Mouse (Mus musculus) CH12.LX (cell line): ENCODE results near the gene Bsg. TPM values are rescaled to one million over a fixed set of nuclear protein-coding genes. Genes with fewer than 3 reads are reported as not detected.

Source experiments
- DNase-seq: peaks from one replicate; pipeline ENCODE4 v3.0.0-alpha.2; 2013; ENCODE audit errors: extremely low read depth
- H3K27ac ChIP-seq: 2 replicates; pipeline ENCODE4 v1.5.1; 2012; ENCODE audit warnings: low read depth, mild to moderate bottlenecking, control low read depth, moderate library complexity; ENCODE audit not compliant: insufficient read depth
- H3K27me3 ChIP-seq: replicated peaks from 2 replicates; pipeline ENCODE3; 2012; ENCODE audit warnings: inconsistent platforms
- H3K36me3 ChIP-seq, 2 experiments: replicated peaks in 1 of 2; 2 replicates each; pipeline versions ENCODE3 to v1.6.1; 2012; ENCODE audit warnings: inconsistent platforms in 1 of 2, low read length in 1 of 2, mild to moderate bottlenecking in 1 of 2, mixed read lengths in 1 of 2, moderate library complexity in 1 of 2; ENCODE audit not compliant: control insufficient read depth in 1 of 2, insufficient read depth in 1 of 2
- H3K4me1 ChIP-seq, 2 experiments: 2 replicates each; pipeline ENCODE4 v1.6.1; 2012; ENCODE audit warnings: inconsistent platforms in 1 of 2, moderate library complexity in 1 of 2; ENCODE audit not compliant: insufficient read depth in 2 of 2, control insufficient read depth in 1 of 2
- H3K4me2 ChIP-seq: 2 replicates; pipeline ENCODE4 v1.6.1; 2012; ENCODE audit warnings: low read depth, mild to moderate bottlenecking, control low read depth; ENCODE audit not compliant: poor library complexity, insufficient read depth, severe bottlenecking
- H3K4me3 ChIP-seq, 3 experiments: fragments of 150-350 bp in 1 of 3; sonication (generic) in 1 of 3; replicated peaks in 1 of 3; 2 replicates each; pipeline versions ENCODE3 to v1.5.1; 2011 to 2012; ENCODE audit warnings: low read depth in 2 of 3, low read length in 2 of 3, mild to moderate bottlenecking in 2 of 3, moderate library complexity in 2 of 3, control low read depth in 1 of 3, improper control_type of control experiment in 1 of 3, inconsistent platforms in 1 of 3, mixed read lengths in 1 of 3; ENCODE audit not compliant: poor library complexity in 1 of 3
- H3K79me2 ChIP-seq: replicated peaks from 2 replicates; pipeline ENCODE4 v1.6.1; 2012; ENCODE audit warnings: mild to moderate bottlenecking, moderate library complexity; ENCODE audit not compliant: control insufficient read depth, poor library complexity, insufficient read depth, severe bottlenecking; ENCODE audit errors: extremely low read depth
- H3K9ac ChIP-seq: 2 replicates; pipeline ENCODE4 v1.6.1; 2012; ENCODE audit warnings: low read depth, mild to moderate bottlenecking, control low read depth, moderate library complexity; ENCODE audit not compliant: insufficient read depth
- H3K9me3 ChIP-seq: replicated peaks from 2 replicates; pipeline ENCODE3; 2012; ENCODE audit warnings: low read length, inconsistent platforms, mixed read lengths
- CHD1 ChIP-seq: IDR thresholded peaks from 2 replicates; pipeline ENCODE4 v1.6.1; 2012; ENCODE audit warnings: low read depth, low read length, improper control_type of control experiment, inconsistent platforms
- EP300 ChIP-seq: IDR thresholded peaks from 2 replicates; pipeline ENCODE4 v1.6.1; 2011; ENCODE audit warnings: low read length, improper control_type of control experiment
- IRF4 ChIP-seq: IDR thresholded peaks from 2 replicates; pipeline ENCODE4 v1.6.1; 2014; ENCODE audit warnings: low read depth, mild to moderate bottlenecking, inconsistent platforms, low read length, improper control_type of control experiment
- KAT2A ChIP-seq: IDR thresholded peaks from 2 replicates; pipeline ENCODE4 v1.6.1; 2012; ENCODE audit warnings: low read length, improper control_type of control experiment, inconsistent platforms; ENCODE audit not compliant: insufficient replicate concordance
- MAFK ChIP-seq: IDR thresholded peaks from 2 replicates; pipeline ENCODE4 v1.6.1; 2011; ENCODE audit warnings: low read length, improper control_type of control experiment; ENCODE audit not compliant: insufficient replicate concordance
- MAZ ChIP-seq: IDR thresholded peaks from 2 replicates; pipeline ENCODE4 v1.6.1; 2012; ENCODE audit warnings: low read depth, mild to moderate bottlenecking, inconsistent platforms, low read length, improper control_type of control experiment, moderate library complexity
- MEF2A ChIP-seq: IDR thresholded peaks from 2 replicates; pipeline ENCODE4 v1.6.1; 2014; ENCODE audit warnings: low read depth, mild to moderate bottlenecking, inconsistent platforms, low read length, improper control_type of control experiment, borderline replicate concordance
- MXI1 ChIP-seq: IDR thresholded peaks from 2 replicates; pipeline ENCODE4 v1.6.1; 2011; ENCODE audit warnings: mild to moderate bottlenecking, low read depth, low read length, improper control_type of control experiment
- MYC ChIP-seq: IDR thresholded peaks from 2 replicates; pipeline ENCODE4 v1.6.1; 2011; ENCODE audit warnings: low read depth, mild to moderate bottlenecking, improper control_type of control experiment, low read length
- NRF1 ChIP-seq: IDR thresholded peaks from 2 replicates; pipeline ENCODE4 v1.6.1; 2014; ENCODE audit warnings: low read depth, mild to moderate bottlenecking, inconsistent platforms, low read length, improper control_type of control experiment, moderate library complexity
- PAX5 ChIP-seq: IDR thresholded peaks from 2 replicates; pipeline ENCODE4 v1.6.1; 2012; ENCODE audit warnings: low read length, inconsistent platforms, mixed read lengths
- POLR2A ChIP-seq: IDR thresholded peaks from 2 replicates; pipeline ENCODE4 v1.6.1; 2011; ENCODE audit warnings: low read depth, mild to moderate bottlenecking, improper control_type of control experiment, low read length
- RAD21 ChIP-seq: IDR thresholded peaks from 2 replicates; pipeline ENCODE4 v1.6.1; 2011; ENCODE audit warnings: low read depth, mild to moderate bottlenecking, low read length, improper control_type of control experiment, moderate library complexity
- RCOR1 ChIP-seq: conservative IDR thresholded peaks from 2 replicates; pipeline ENCODE4 v1.6.1; 2012; ENCODE audit warnings: low read depth, mild to moderate bottlenecking, inconsistent platforms, low read length, improper control_type of control experiment
- SIN3A ChIP-seq: IDR thresholded peaks from 2 replicates; pipeline ENCODE4 v1.6.1; 2012; ENCODE audit warnings: low read length, improper control_type of control experiment, inconsistent platforms
- ZKSCAN1 ChIP-seq: IDR thresholded peaks from 2 replicates; pipeline ENCODE4 v1.6.1; 2012; ENCODE audit warnings: low read depth, inconsistent platforms, low read length, improper control_type of control experiment, borderline replicate concordance
- ZMIZ1 ChIP-seq: IDR thresholded peaks from 2 replicates; pipeline ENCODE4 v1.6.1; 2012; ENCODE audit warnings: low read depth, mild to moderate bottlenecking, inconsistent platforms, low read length, improper control_type of control experiment
- dilution Hi-C: fragments of 300-500 bp; cut with MboI; formaldehyde crosslinking; loops from 2 replicates; pipeline ENCODE4 v1.14.3; 2020; ENCODE audit warnings: low sequenced_read_pairs; ENCODE audit not compliant: extremely low pct_unique_long_range_greater_than_20kb, extremely low pct_ligation_motif_present
- in situ Hi-C: fragments of 300-500 bp; cut with MboI; formaldehyde crosslinking; loops from 3 replicates; pipeline ENCODE4 v1.14.3; 2019; ENCODE audit warnings: low sequenced_read_pairs, low pct_ligation_motif_present, low pct_unique_long_range_greater_than_20kb, mixed read lengths
- polyA plus RNA-seq: library from polyadenylated mRNA; unstranded; fragments of >175 nt; gene quantifications from 2 replicates; pipeline ENCODE4 v1.2.1, GENCODE M21; 2012; ENCODE audit warnings: low read depth; ENCODE audit not compliant: insufficient read length
- total RNA-seq, 2 experiments: library from RNA; depleted of rRNA; stranded (reverse); fragments of 300-350 nt in 1 of 2; fragments of >200 nt in 1 of 2; gene quantifications; 2 replicates each; pipeline ENCODE4 v1.2.3; 2012 to 2014

Gene Bsg
- total and polyA plus RNA-seq, 3 experiments = 360 to 710 (median 421) TPM

DNA sequence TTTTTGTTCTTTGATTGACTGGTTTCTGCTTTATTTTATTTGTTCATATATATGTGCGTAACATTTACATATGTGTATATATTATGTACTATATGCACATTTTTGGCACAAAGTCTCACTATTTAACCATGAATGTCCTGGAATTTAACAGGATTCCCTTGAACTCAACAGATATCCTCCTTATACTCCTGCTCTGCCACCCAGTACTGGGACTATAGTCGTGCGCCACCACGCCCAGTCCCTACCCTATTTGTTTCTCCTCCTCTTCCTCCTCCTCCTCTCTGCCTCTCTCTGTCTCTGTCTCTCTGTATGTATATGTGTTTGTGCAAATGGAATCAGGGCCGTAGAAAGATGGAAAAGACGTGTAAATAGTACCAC lies 42.5 kb downstream of the Bsg start:
- no peak for DNase-seq
- in situ Hi-C loops = no loop called here

DNA sequence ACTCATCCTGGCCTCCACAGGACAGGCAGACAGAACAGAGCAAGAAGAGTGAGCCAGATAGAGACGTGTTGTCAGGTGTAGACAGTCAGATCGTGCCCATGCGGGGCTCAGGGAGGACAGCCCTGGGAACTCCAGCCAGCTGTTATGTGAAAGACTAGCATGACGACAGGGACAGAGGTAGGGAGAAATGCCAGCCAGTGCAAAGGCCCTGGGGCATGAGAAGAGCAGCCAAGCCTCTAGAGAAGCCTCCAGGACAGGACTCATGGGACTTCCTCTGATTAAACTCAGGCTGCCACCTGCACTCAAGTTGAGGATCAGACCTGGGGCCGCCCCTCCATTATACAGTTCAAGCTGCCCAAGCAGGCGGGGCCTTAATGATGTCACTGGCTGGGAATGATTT lies 44.2 kb downstream of the Bsg start:
- H3K9me3 ChIP-seq = no peaks in the 10 kb centered on the region
- peaks cover 8 to 34% of the 10 kb centered on the region in 2 experiments for H3K4me1 ChIP-seq
- dilution Hi-C loops (no loop called here), in situ Hi-C loops (no loop called here)
- peaks cover 8% of the 10 kb centered on the region for H3K79me2 ChIP-seq
- H3K36me3 ChIP-seq = peaks cover 11 to 18% of the 10 kb centered on the region in 2 experiments
- no peak for TF ChIP-seq MAZ
- TF ChIP-seq MAFK = no peak
- TF ChIP-seq PAX5 = no peak
- no peak overlapping the region for H3K4me2 ChIP-seq
- no peaks in the 10 kb centered on the region for H3K27me3 ChIP-seq
- no peak overlapping the region for H3K9ac ChIP-seq
- H3K4me3 ChIP-seq = no peak overlapping the region
- no peak for DNase-seq
- H3K27ac ChIP-seq = no peak overlapping the region

More for the DNA sequence above, 42.5 kb downstream of the Bsg start:
- no peaks in the 10 kb centered on the region for H3K27me3 ChIP-seq
- H3K36me3 ChIP-seq = peaks cover 26 to 34% of the 10 kb centered on the region in 2 experiments
- peaks cover 8 to 34% of the 10 kb centered on the region in 2 experiments for H3K4me1 ChIP-seq
- TF ChIP-seq CHD1 (no peak), IRF4 (0 out of 2 replicates have a peak, but pooled peaks have one; percentile 3), ZMIZ1 (no peak)
- no peak overlapping the region for H3K27ac ChIP-seq
- H3K9me3 ChIP-seq = no peaks in the 10 kb centered on the region
- dilution Hi-C loops = no loop called here
- H3K4me3 ChIP-seq = peak overlapping the region in 2 of 3 experiments; percentile 17 to 69
- peaks cover 8% of the 10 kb centered on the region for H3K79me2 ChIP-seq
- H3K4me2 ChIP-seq = peak overlapping the region; percentile 26; the same call in 1 of the 2 replicates
- no peak overlapping the region for H3K9ac ChIP-seq

DNA sequence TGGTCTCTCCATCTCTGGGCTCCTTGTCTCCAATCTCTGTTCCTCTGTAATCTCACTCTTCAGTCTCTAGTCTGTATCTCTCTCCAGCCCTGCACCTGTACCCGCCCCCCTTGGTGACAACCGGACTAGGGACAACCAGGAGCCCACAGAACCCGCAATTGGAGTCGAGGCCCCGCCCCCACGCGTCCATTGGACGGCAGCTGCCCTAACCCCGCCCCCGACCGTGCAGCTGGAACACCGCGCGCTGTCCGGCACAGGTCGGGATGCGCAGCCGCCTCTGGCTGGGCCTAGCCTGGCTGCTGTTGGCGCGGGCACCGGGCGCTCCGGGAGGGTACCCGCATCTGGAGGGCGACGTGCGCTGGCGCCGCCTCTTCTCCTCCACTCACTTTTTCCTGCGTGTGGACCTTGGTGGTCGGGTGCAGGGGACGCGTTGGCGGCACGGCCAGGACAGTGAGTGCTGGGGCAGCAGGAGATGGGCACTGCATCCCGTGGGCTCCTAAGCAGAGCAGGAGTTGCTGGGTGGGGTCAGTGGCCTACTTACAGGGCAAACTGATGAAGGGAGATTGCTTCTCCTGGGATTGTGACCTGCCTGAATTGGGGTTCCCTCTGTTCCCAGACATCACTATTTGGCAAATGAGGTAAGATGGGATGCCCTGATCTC lies 50.7 kb downstream of the Bsg start, which contains the start of gene Fgf22:
TSS of gene Fgf22 (plus strand) at position 221 of the 661 bp plus-strand sequence.
- in situ Hi-C loops = no loop called here
- Histone ChIP-seq H3K4me2 (no peak within 1 kb of the TSS), H3K27ac (no peak within 1 kb of the TSS)
- no peak for DNase-seq
- dilution Hi-C loops = no loop called here
- TF ChIP-seq MYC = no peak
- TF ChIP-seq MEF2A = no peak
- TF ChIP-seq EP300 = no peak
- no peak for TF ChIP-seq KAT2A
- TF ChIP-seq SIN3A = no peak
- no peak for TF ChIP-seq RAD21
- no peak for TF ChIP-seq POLR2A
- no peak for TF ChIP-seq IRF4
- no peak for TF ChIP-seq CHD1
- no peak for TF ChIP-seq RCOR1
- TF ChIP-seq MAFK = no peak
- no peak for TF ChIP-seq MXI1
- no peak for TF ChIP-seq ZKSCAN1
- no peak for TF ChIP-seq NRF1
- TF ChIP-seq, all 38 proteins: peak for 0
- H3K36me3 ChIP-seq = peaks cover 30 to 46% of the 10 kb centered on the region in 2 experiments
- H3K9ac ChIP-seq = no peak within 1 kb of the TSS
- no peak within 1 kb of the TSS for H3K4me3 ChIP-seq
- H3K9me3 ChIP-seq = no peaks in the 10 kb centered on the region
- H3K4me1 ChIP-seq = no peaks in the 10 kb centered on the region; a peak in 1 of 4 replicates
- no peaks in the 10 kb centered on the region for H3K27me3 ChIP-seq
- no peaks in the 10 kb centered on the region for H3K79me2 ChIP-seq
